Mouse (Mus musculus) liver, embryonic 16.5 days (tissue): ENCODE results near the gene Il17d. TPM values are rescaled to one million over a fixed set of nuclear protein-coding genes. Genes with fewer than 3 reads are reported as not detected.

Experiments used
- ATAC-seq: fragments of 200-750 bp; cut with Nextera tagmentation; 2 replicates; pipeline ENCODE4 v1.8.0; 2017; ENCODE audit warnings: low read depth, mild to moderate bottlenecking, moderate number of reproducible peaks, moderate library complexity
- H3K27ac ChIP-seq: fragments of 300-500 bp; sonication (generic); 2 replicates; pipeline ENCODE4 v1.5.1; 2014; ENCODE audit warnings: mild to moderate bottlenecking, low read length
- H3K27me3 ChIP-seq: fragments of 300-500 bp; sonication (generic); 2 replicates; pipeline ENCODE4 v1.6.1; 2014; ENCODE audit warnings: low read depth, low read length, mixed read lengths; ENCODE audit not compliant: control insufficient read depth, insufficient read depth
- H3K36me3 ChIP-seq: fragments of 300-500 bp; sonication (generic); 2 replicates; pipeline ENCODE4 v1.6.1; 2014; ENCODE audit warnings: mild to moderate bottlenecking; ENCODE audit not compliant: control insufficient read depth, insufficient read depth
- H3K4me1 ChIP-seq: fragments of 300-500 bp; sonication (generic); 2 replicates; pipeline ENCODE4 v1.6.1; 2014; ENCODE audit warnings: low read depth, low read length, mixed read lengths; ENCODE audit not compliant: control insufficient read depth
- H3K4me2 ChIP-seq: fragments of 300-500 bp; sonication (generic); 2 replicates; pipeline ENCODE4 v1.6.1; 2014; ENCODE audit warnings: low read depth, low read length, mixed read lengths
- H3K4me3 ChIP-seq: fragments of 300-500 bp; sonication (generic); 2 replicates; pipeline ENCODE4 v1.5.1; 2014; ENCODE audit warnings: low read depth, mild to moderate bottlenecking, low read length
- H3K9ac ChIP-seq: fragments of 300-500 bp; sonication (generic); 2 replicates; pipeline ENCODE4 v1.6.1; 2014; ENCODE audit warnings: low read depth, low read length
- H3K9me3 ChIP-seq: fragments of 300-500 bp; sonication (generic); replicated peaks from 2 replicates; pipeline ENCODE4 v1.6.1; 2016; ENCODE audit warnings: low read length; ENCODE audit not compliant: control insufficient read depth
- WGBS: fragments of 180-500 bp; shearing (Covaris S2); extraction: QIAGEN DNeasy Blood & Tissue Kit; methylation state at CpG from one replicate; pipeline ENCODE4 v1.1.7; 2014; ENCODE audit not compliant: insufficient replicate concordance; 5-methylcytosine and 5-hydroxymethylcytosine counted together
- polyA plus RNA-seq: library from polyadenylated mRNA; unstranded; fragments of >200 nt; fragmentation: Nextera tagmentation; extraction: Ambion mirVana; gene quantifications from 2 replicates; pipeline ENCODE4 v1.2.1, GENCODE M21; 2015

Gene Il17d
- 0.23 and 0.45 TPM in 2 replicates for polyA plus RNA-seq

DNA sequence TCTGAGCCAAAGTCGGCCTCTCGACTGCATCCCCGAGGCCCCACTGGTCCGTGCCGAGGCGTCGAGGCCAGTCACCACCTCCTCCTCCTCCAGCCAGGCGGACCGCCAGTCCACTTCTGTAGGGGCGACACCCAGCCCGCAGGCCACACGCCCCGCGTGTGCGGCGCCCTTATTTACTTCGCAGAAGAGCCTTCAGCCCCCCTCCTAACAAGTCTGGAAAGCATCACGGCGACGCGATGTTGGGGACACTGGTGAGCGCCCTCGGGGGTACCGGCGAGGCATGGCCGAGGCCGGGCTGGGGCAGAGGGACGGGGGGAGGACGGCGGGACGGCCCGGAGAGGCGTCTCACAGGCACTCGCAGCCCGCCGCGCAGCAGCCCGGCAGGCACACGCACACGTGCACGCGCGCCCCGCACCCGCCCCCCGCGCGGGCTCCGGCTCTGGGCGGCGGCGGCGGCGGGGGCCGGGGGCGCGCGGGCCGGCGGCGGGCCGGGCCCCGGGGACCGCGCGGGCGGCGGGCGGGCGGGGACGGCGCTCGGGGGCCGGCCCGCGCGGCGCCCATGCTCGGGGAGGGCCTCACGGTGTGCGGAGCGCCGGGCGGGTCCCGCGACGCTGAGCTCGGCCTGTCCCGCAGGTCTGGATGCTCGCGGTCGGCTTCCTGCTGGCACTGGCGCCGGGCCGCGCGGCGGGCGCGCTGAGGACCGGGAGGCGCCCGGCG is at the start of gene Il17d:
Gene Il17d, plus strand, starts transcription at position 107 of the 717 bp plus-strand sequence.
- Histone ChIP-seq H3K4me1 (peaks cover 10% of the 10 kb centered on the region), H3K4me3 (peak within 1 kb of the TSS; percentile 66), H3K4me2 (peak within 1 kb of the TSS; percentile 84), H3K27me3 (peaks cover 45% of the 10 kb centered on the region), H3K9me3 (no peaks in the 10 kb centered on the region), H3K36me3 (no peaks in the 10 kb centered on the region), H3K27ac (no peak within 1 kb of the TSS), H3K9ac (peak within 1 kb of the TSS; percentile 20; the same call in 1 of the 2 replicates)
- ATAC-seq, result peak; percentile 24; the same call in 1 of the 2 replicates
- WGBS, result 1% methylated on average over 66 of the region's 104 CpGs

DNA sequence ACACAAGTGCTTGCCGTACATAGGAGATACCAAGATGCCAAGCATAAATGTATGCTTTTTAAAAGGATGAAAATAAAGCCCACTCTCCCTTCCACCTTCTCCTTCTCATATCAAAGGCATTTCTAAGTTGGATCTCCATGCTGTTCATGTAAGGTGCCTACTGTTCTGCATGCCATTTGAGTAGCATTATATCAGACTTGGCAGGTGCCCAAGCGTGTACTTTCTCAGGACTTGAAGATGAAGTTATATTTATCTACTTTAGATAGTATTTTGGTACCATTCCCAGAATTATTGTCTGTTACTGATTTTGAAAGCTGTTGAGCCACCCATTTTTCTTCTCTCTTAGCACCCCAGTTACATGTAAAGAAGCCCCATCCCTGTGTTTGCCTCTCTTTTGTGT is 49.5 kb upstream of the Il17d start:
- no peak overlapping the region for H3K27ac ChIP-seq
- H3K4me3 ChIP-seq, result no peak overlapping the region
- no peak for ATAC-seq
- H3K4me1 ChIP-seq, result no peaks in the 10 kb centered on the region
- H3K9me3 ChIP-seq, result no peaks in the 10 kb centered on the region
- no peaks in the 10 kb centered on the region for H3K27me3 ChIP-seq
- WGBS, result 69% methylated on average over 2 of the region's 2 CpGs
- no peak overlapping the region for H3K9ac ChIP-seq
- H3K36me3 ChIP-seq, result no peaks in the 10 kb centered on the region
- no peak overlapping the region for H3K4me2 ChIP-seq

DNA sequence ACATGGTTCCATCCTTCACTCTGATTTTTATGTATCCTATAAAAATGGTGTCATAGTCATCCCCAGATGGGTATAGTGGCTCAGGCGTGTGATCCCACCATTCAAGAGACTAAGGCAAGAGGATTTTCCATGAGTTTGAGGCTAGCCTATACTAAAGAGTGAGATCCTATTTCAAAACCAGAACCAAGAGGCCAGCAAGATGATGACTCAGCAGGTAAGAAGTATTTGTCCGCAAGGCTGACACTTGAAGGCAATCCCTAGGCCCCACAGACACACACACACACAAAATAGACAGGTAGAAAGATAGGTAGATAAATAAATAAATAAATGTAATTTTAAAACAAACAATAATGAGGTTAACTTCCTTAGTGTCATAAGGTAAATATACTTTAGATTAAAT is 42.3 kb upstream of the Il17d start:
- Histone ChIP-seq H3K4me3 (no peak overlapping the region), H3K9ac (no peak overlapping the region), H3K4me2 (no peak overlapping the region), H3K9me3 (no peaks in the 10 kb centered on the region), H3K27ac (no peak overlapping the region), H3K36me3 (no peaks in the 10 kb centered on the region), H3K27me3 (no peaks in the 10 kb centered on the region), H3K4me1 (no peaks in the 10 kb centered on the region)
- WGBS, result 68% methylated on average over 2 of the region's 2 CpGs
- ATAC-seq, result no peak

DNA sequence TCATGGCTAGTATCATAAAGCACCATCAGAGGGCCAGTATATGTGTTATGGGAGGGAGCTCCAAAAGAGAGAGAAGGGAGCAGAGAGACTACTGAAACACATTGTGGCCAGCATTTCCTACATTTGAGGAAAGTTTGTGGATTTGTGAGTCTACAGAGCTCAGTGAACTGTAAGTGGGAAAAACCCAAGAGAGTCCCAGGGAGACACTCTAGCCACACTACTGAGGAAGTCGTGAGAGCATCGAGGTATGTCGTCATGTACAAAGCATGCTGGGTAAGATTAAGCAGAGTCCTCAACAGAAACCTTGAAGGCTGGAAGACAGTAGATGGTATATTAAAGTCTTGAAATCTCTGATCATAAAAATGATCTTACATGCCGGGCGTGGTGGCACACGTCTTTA is 40.4 kb upstream of the Il17d start:
- no peaks in the 10 kb centered on the region for H3K9me3 ChIP-seq
- H3K4me3 ChIP-seq, result no peak overlapping the region
- 74% methylated on average over 6 of the region's 6 CpGs for whole genome bisulfite sequencing
- no peak for ATAC-seq
- H3K36me3 ChIP-seq, result no peaks in the 10 kb centered on the region
- no peaks in the 10 kb centered on the region for H3K4me1 ChIP-seq
- no peaks in the 10 kb centered on the region for H3K27me3 ChIP-seq
- no peak overlapping the region for H3K27ac ChIP-seq
- no peak overlapping the region for H3K9ac ChIP-seq
- H3K4me2 ChIP-seq, result no peak overlapping the region

DNA sequence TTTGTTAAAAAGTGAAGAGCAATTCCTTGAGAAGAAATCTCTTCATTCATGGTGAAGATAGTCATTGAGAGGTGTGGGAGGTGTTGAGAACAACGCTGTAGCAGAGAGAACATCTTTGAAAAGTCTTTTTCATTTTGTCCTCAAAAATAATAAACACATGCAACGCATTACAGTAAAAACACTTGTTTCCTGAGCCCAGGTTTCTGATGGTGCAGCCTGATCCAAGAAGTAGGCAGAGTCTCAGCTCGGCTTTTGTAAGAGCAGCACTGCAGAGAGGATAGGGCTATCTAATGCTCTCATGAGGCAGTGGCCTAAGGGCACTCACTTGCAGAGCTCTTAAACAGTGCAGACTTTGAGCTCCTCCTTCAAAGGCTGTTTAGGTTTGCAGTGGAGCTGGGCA is 34.9 kb upstream of the Il17d start:
- Histone ChIP-seq H3K27me3 (no peaks in the 10 kb centered on the region), H3K4me1 (no peaks in the 10 kb centered on the region), H3K36me3 (no peaks in the 10 kb centered on the region), H3K4me3 (no peak overlapping the region), H3K9ac (no peak overlapping the region), H3K4me2 (no peak overlapping the region), H3K27ac (no peak overlapping the region), H3K9me3 (no peaks in the 10 kb centered on the region)
- ATAC-seq, result no peak
- 63% methylated on average over 3 of the region's 3 CpGs for WGBS

DNA sequence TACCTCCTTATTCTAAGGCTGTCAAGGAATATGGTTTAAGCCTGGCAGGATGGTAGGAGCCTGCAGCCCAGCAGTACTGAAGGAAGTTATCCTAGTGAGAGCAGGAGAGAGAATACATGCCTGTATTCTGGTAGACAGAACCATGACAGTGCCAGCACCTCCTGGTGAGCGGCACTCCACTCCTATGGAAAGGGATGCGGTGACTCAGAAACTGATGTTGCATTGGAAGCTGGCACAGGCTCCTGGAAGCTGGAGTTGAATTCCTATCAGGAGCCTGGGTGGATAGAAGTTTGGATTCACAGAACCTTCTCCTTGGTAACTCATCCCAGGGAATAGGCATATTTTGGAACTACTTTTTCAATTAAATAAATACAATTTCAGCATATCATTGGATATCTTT is 30.7 kb upstream of the Il17d start:
- H3K27ac ChIP-seq, result no peak overlapping the region
- WGBS, result 87% methylated on average over 2 of the region's 2 CpGs
- no peaks in the 10 kb centered on the region for H3K27me3 ChIP-seq
- H3K4me2 ChIP-seq, result no peak overlapping the region
- ATAC-seq, result no peak
- no peaks in the 10 kb centered on the region for H3K36me3 ChIP-seq
- H3K9me3 ChIP-seq, result no peaks in the 10 kb centered on the region
- H3K4me3 ChIP-seq, result no peak overlapping the region
- H3K9ac ChIP-seq, result no peak overlapping the region
- H3K4me1 ChIP-seq, result no peaks in the 10 kb centered on the region

DNA sequence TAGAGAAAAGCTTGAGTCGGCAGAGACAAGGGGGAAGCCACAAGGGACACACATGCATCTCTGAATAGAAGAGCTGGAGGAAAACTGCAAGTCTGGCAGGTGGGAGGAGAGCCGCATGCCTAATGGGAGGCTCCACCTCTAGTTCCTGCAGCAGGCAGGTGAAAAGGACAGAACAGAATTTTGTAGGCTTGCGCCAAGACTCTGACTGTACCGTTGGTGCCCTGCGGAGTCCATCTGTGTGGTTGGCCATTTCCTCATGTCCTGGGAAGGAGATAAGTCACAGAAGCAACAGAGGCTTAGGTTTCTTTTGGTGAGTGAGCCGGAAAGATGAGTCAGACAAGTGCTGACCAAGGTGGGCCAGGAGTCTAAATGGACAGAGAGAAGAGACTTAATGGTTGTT is 20.8 kb upstream of the Il17d start:
- H3K9ac ChIP-seq, result no peak overlapping the region
- H3K27me3 ChIP-seq, result no peaks in the 10 kb centered on the region
- H3K36me3 ChIP-seq, result no peaks in the 10 kb centered on the region
- no peak overlapping the region for H3K4me3 ChIP-seq
- 63% methylated on average over 6 of the region's 6 CpGs for WGBS
- no peak for ATAC-seq
- no peaks in the 10 kb centered on the region for H3K4me1 ChIP-seq
- H3K4me2 ChIP-seq, result no peak overlapping the region
- H3K27ac ChIP-seq, result no peak overlapping the region
- H3K9me3 ChIP-seq, result no peaks in the 10 kb centered on the region

DNA sequence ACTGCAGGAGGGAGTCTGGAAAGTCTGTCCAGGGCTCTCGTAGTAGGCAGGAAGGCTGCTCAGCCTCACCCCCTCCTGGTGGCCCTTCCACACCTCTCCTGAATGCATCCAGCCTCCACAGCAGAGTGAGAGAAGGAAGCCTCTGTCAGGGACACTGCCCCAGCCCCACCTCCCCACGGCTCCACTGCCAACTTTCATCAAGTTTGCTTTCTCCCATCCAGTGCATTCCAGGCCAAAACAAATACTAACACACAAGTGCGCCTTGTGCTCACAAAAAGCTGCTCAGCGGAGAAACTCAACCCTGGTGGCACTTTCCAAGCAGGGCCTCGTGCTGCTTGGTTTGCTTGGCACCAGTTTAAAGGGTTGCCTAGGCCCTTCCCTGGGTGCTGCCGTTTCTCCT is 15.0 kb upstream of the Il17d start:
- no peaks in the 10 kb centered on the region for H3K4me1 ChIP-seq
- H3K27ac ChIP-seq, result no peak overlapping the region
- no peak overlapping the region for H3K4me2 ChIP-seq
- H3K36me3 ChIP-seq, result no peaks in the 10 kb centered on the region
- ATAC-seq, result no peak
- no peak overlapping the region for H3K4me3 ChIP-seq
- no peak overlapping the region for H3K9ac ChIP-seq
- 58% methylated on average over 6 of the region's 6 CpGs for WGBS
- H3K9me3 ChIP-seq, result no peaks in the 10 kb centered on the region
- no peaks in the 10 kb centered on the region for H3K27me3 ChIP-seq

DNA sequence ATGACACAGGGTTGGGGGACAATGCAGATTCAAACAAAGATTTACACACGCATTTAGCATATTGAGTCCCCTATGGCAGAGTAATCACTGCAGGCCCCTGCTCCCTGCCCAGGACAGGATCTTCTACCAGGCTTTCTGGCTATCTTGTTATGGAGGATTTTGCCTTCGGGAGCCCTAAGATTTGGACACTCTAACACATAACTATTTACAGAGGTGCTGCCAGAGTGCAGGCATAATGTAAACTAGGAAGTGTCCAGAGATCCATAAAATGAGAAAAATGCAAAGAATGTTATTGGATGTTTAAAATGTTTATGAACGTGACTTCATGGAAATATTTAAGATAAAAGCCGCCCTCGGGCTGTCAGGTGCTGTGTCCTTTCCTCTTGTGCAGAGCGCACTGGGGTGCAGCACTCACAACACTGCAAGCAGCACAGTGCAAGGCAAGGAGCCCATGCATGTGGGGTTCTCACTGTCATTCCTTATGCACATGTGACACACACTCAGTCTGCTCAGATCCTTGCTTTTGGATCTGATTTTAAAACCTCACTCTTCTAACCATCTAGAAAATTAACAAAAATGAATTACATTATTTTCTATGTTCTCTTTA is 9.3 kb upstream of the Il17d start:
- no peak overlapping the region for H3K4me3 ChIP-seq
- H3K9ac ChIP-seq, result no peak overlapping the region
- no peaks in the 10 kb centered on the region for H3K9me3 ChIP-seq
- H3K4me2 ChIP-seq, result no peak overlapping the region
- H3K27ac ChIP-seq, result no peak overlapping the region
- no peaks in the 10 kb centered on the region for H3K27me3 ChIP-seq
- WGBS, result 62% methylated on average over 6 of the region's 6 CpGs
- no peaks in the 10 kb centered on the region for H3K36me3 ChIP-seq
- no peaks in the 10 kb centered on the region for H3K4me1 ChIP-seq
- no peak for ATAC-seq
